Mouse (Mus musculus) ZHBTc4 (cell line): Measurements from ENCODE around the gene Med28.
A peak's percentile ranks its signal among the peaks of the same experiment; 100 is the strongest.

Experiments used
- DNase-seq: peaks from one replicate; pipeline ENCODE4 v3.0.0-alpha.2; 2011; ENCODE audit warnings: low read depth, low spot score

Med28 gene

GRCm38 (mm10) chr5:45519960-45520808 lies at the start of gene Med28:
Gene Med28 (plus strand): TSS chr5:45520229.
- DNase-seq = peak; percentile 94

GRCm38 (mm10) chr5:45472880-45473450 lies 47.1 kb upstream of the Med28 start:
- no peak for DNase-seq

GRCm38 (mm10) chr5:45473521-45473920 lies 46.5 kb upstream of the Med28 start:
- no peak for DNase-seq

GRCm38 (mm10) chr5:45474215-45474614 lies 45.8 kb upstream of the Med28 start:
- peak; percentile 72 for DNase-seq

- no peak for DNase-seq
Measured at GRCm38 (mm10) chr5:45474758-45475157, 45.3 kb upstream of the Med28 start.

- no peak for DNase-seq
Measured at GRCm38 (mm10) chr5:45475771-45476170, 44.3 kb upstream of the Med28 start.

GRCm38 (mm10) chr5:45476288-45476687 lies 43.7 kb upstream of the Med28 start:
- DNase-seq = no peak

GRCm38 (mm10) chr5:45477601-45478000 lies 42.4 kb upstream of the Med28 start:
- no peak for DNase-seq

GRCm38 (mm10) chr5:45480066-45480465 lies 40.0 kb upstream of the Med28 start:
- DNase-seq = no peak

- no peak for DNase-seq
Measured at GRCm38 (mm10) chr5:45481125-45481524, 38.9 kb upstream of the Med28 start.

- DNase-seq = no peak
Measured at GRCm38 (mm10) chr5:45482607-45483006, 37.4 kb upstream of the Med28 start.

GRCm38 (mm10) chr5:45483654-45484053 lies 36.4 kb upstream of the Med28 start:
- DNase-seq = no peak

GRCm38 (mm10) chr5:45491776-45492175 lies 28.3 kb upstream of the Med28 start:
- DNase-seq = no peak

- peak; percentile 99 for DNase-seq
Measured at GRCm38 (mm10) chr5:45493191-45494092, 26.6 kb upstream of the Med28 start, which contains the start of gene Lap3. Gene Lap3 (plus strand): TSS chr5:45493374.

GRCm38 (mm10) chr5:45494093-45494755 lies 25.8 kb upstream of the Med28 start:
- no peak for DNase-seq

GRCm38 (mm10) chr5:45495429-45495975 lies 24.5 kb upstream of the Med28 start:
- peak; percentile 92 for DNase-seq

- DNase-seq = no peak
Measured at GRCm38 (mm10) chr5:45496042-45496441, 24.0 kb upstream of the Med28 start.

GRCm38 (mm10) chr5:45496479-45496878 lies 23.6 kb upstream of the Med28 start:
- no peak for DNase-seq

- peak; percentile 58 for DNase-seq
Measured at GRCm38 (mm10) chr5:45496930-45497550, 23.0 kb upstream of the Med28 start.

- no peak for DNase-seq
Measured at GRCm38 (mm10) chr5:45497564-45497963, 22.5 kb upstream of the Med28 start.

GRCm38 (mm10) chr5:45510071-45510470 lies 10.0 kb upstream of the Med28 start:
- no peak for DNase-seq
